Mouse (Mus musculus) intestine, embryonic 16.5 days (tissue): ENCODE results near the gene Socs2. TPM values are rescaled to one million over a fixed set of nuclear protein-coding genes. Genes with fewer than 3 reads are reported as not detected.
A peak's percentile ranks its signal among the peaks of the same experiment; 100 is the strongest.

Source experiments
- ATAC-seq: fragments of 200-750 bp; cut with Nextera tagmentation; 2 replicates; pipeline ENCODE4 v1.8.0; 2017; ENCODE audit warnings: moderate TSS enrichment, moderate library complexity
- H3K27ac ChIP-seq: fragments of 300-500 bp; sonication (generic); 2 replicates; pipeline ENCODE4 v1.5.1; 2014; ENCODE audit warnings: mild to moderate bottlenecking, low read length
- H3K27me3 ChIP-seq: fragments of 300-500 bp; sonication (generic); replicated peaks from 2 replicates; pipeline ENCODE4 v1.6.1; 2014; ENCODE audit warnings: low read length, control low read depth, mixed read lengths; ENCODE audit not compliant: control insufficient read depth, insufficient read depth
- H3K36me3 ChIP-seq: fragments of 300-500 bp; sonication (generic); 2 replicates; pipeline ENCODE4 v1.6.1; 2014; ENCODE audit warnings: low read length, control low read depth; ENCODE audit not compliant: control insufficient read depth, insufficient read depth
- H3K4me1 ChIP-seq: fragments of 300-500 bp; sonication (generic); 2 replicates; pipeline ENCODE4 v1.6.1; 2014; ENCODE audit warnings: low read length, control low read depth, mixed read lengths; ENCODE audit not compliant: control insufficient read depth, insufficient read depth
- H3K4me2 ChIP-seq: fragments of 300-500 bp; sonication (generic); 2 replicates; pipeline ENCODE4 v1.6.1; 2014; ENCODE audit warnings: low read depth, low read length, control low read depth
- H3K4me3 ChIP-seq: fragments of 300-500 bp; sonication (generic); 2 replicates; pipeline ENCODE4 v1.5.1; 2014; ENCODE audit warnings: mild to moderate bottlenecking, low read length
- H3K9ac ChIP-seq: fragments of 300-500 bp; sonication (generic); 2 replicates; pipeline ENCODE4 v1.6.1; 2014; ENCODE audit warnings: low read depth, low read length
- H3K9me3 ChIP-seq: fragments of 300-500 bp; sonication (generic); 2 replicates; pipeline ENCODE4 v1.6.1; 2016; ENCODE audit warnings: low read length, control low read depth; ENCODE audit not compliant: control insufficient read depth
- WGBS: fragments of 180-500 bp; shearing (Covaris S2); extraction: QIAGEN DNeasy Blood & Tissue Kit; methylation state at CpG from one replicate; pipeline ENCODE4 v1.1.7; 2014; 5-methylcytosine and 5-hydroxymethylcytosine counted together
- polyA plus RNA-seq: library from polyadenylated mRNA; unstranded; fragments of >200 nt; fragmentation: Nextera tagmentation; extraction: Ambion mirVana; gene quantifications from 2 replicates; pipeline ENCODE4 v1.2.1, GENCODE M21; 2015

The Socs2 gene
- polyA plus RNA-seq, 1 experiment from 2014 or later = 77.5 TPM

- Histone ChIP-seq H3K4me3 (peak overlapping the region; percentile 65), H3K36me3 (no peaks in the 10 kb centered on the region), H3K9me3 (no peaks in the 10 kb centered on the region), H3K9ac (peak overlapping the region; percentile 76), H3K27ac (peak overlapping the region; percentile 89), H3K27me3 (no peaks in the 10 kb centered on the region), H3K4me2 (peak overlapping the region; percentile 98), H3K4me1 (peaks cover 12% of the 10 kb centered on the region)
- no peak for ATAC-seq
- 1% methylated on average over 59 of the region's 65 CpGs for WGBS
These were observed 2.4 kb downstream of the Socs2 start for GRCm38 (mm10) chr10:95414316-95415158.

- WGBS = 67% methylated on average over 9 of the region's 9 CpGs
- ATAC-seq = peak; percentile 82
- H3K4me2 ChIP-seq = peak overlapping the region; percentile 60
These were observed 5.8 kb downstream of the Socs2 start for GRCm38 (mm10) chr10:95411139-95411538.

GRCm38 (mm10) chr10:95410709-95411108 lies 6.3 kb downstream of the Socs2 start:
- H3K36me3 ChIP-seq = no peaks in the 10 kb centered on the region
- H3K9me3 ChIP-seq = no peaks in the 10 kb centered on the region
- ATAC-seq = peak; percentile 84
- no peaks in the 10 kb centered on the region for H3K27me3 ChIP-seq
- WGBS = 59% methylated on average over 7 of the region's 7 CpGs
- H3K4me2 ChIP-seq = peak overlapping the region; percentile 60
- peaks cover 22% of the 10 kb centered on the region for H3K4me1 ChIP-seq
- H3K27ac ChIP-seq = peak overlapping the region; percentile 96
- peak overlapping the region; percentile 52 for H3K9ac ChIP-seq
- H3K4me3 ChIP-seq = peak overlapping the region; percentile 29

More at GRCm38 (mm10) chr10:95411139-95411538, 5.8 kb downstream of the Socs2 start:
- Histone ChIP-seq H3K9ac (no peak overlapping the region; the same call in 1 of the 2 replicates), H3K4me3 (peak overlapping the region; percentile 29), H3K27ac (peak overlapping the region; percentile 96), H3K27me3 (no peaks in the 10 kb centered on the region), H3K4me1 (peaks cover 22% of the 10 kb centered on the region), H3K9me3 (no peaks in the 10 kb centered on the region), H3K36me3 (no peaks in the 10 kb centered on the region)

- Histone ChIP-seq H3K4me1 (peaks cover 22% of the 10 kb centered on the region), H3K9ac (peak overlapping the region; percentile 52), H3K4me2 (peak overlapping the region; percentile 60), H3K27me3 (no peaks in the 10 kb centered on the region), H3K4me3 (peak overlapping the region; percentile 29), H3K27ac (peak overlapping the region; percentile 96), H3K9me3 (no peaks in the 10 kb centered on the region), H3K36me3 (no peaks in the 10 kb centered on the region)
- 62% methylated on average over 4 of the region's 4 CpGs for WGBS
- peak; percentile 59 for ATAC-seq
These were observed 6.8 kb downstream of the Socs2 start for GRCm38 (mm10) chr10:95410209-95410608.

- no peak overlapping the region for H3K4me3 ChIP-seq
These were observed 7.8 kb downstream of the Socs2 start for GRCm38 (mm10) chr10:95409149-95409548.

GRCm38 (mm10) chr10:95408487-95408886 lies 8.5 kb downstream of the Socs2 start:
- no peaks in the 10 kb centered on the region for H3K27me3 ChIP-seq
- H3K9me3 ChIP-seq = no peaks in the 10 kb centered on the region
- no peaks in the 10 kb centered on the region for H3K36me3 ChIP-seq
- no peak overlapping the region for H3K4me3 ChIP-seq
- 74% methylated on average over 9 of the region's 9 CpGs for whole genome bisulfite sequencing
- ATAC-seq = no peak
- H3K4me2 ChIP-seq = no peak overlapping the region
- peaks cover 18% of the 10 kb centered on the region; the same call in 1 of the 2 replicates for H3K4me1 ChIP-seq
- H3K27ac ChIP-seq = no peak overlapping the region
- H3K9ac ChIP-seq = no peak overlapping the region

More at GRCm38 (mm10) chr10:95409149-95409548, 7.8 kb downstream of the Socs2 start:
- Histone ChIP-seq H3K9me3 (no peaks in the 10 kb centered on the region), H3K9ac (0 out of 2 replicates have a peak overlapping the region, but pooled peaks have one; percentile 2), H3K4me2 (no peak overlapping the region), H3K36me3 (no peaks in the 10 kb centered on the region), H3K27ac (0 out of 2 replicates have a peak overlapping the region, but pooled peaks have one; percentile 75), H3K4me1 (peaks cover 22% of the 10 kb centered on the region), H3K27me3 (no peaks in the 10 kb centered on the region)
- ATAC-seq = no peak
- 87% methylated on average over 7 of the region's 7 CpGs for WGBS

- no peak for ATAC-seq
- Histone ChIP-seq H3K27me3 (no peaks in the 10 kb centered on the region), H3K9ac (no peak overlapping the region), H3K9me3 (no peaks in the 10 kb centered on the region), H3K4me2 (no peak overlapping the region), H3K27ac (no peak overlapping the region), H3K4me1 (peaks cover 18% of the 10 kb centered on the region; the same call in 1 of the 2 replicates), H3K36me3 (no peaks in the 10 kb centered on the region), H3K4me3 (no peak overlapping the region)
- 43% methylated on average over 12 of the region's 12 CpGs for WGBS
These were observed 9.3 kb downstream of the Socs2 start for GRCm38 (mm10) chr10:95407541-95408160.

- 89% methylated on average over 2 of the region's 2 CpGs for WGBS
These were observed 12.2 kb downstream of the Socs2 start for GRCm38 (mm10) chr10:95404774-95405173.

GRCm38 (mm10) chr10:95399689-95400354 lies 17.2 kb downstream of the Socs2 start:
- H3K36me3 ChIP-seq = no peaks in the 10 kb centered on the region
- no peak overlapping the region for H3K27ac ChIP-seq
- H3K4me2 ChIP-seq = no peak overlapping the region
- no peak overlapping the region for H3K4me3 ChIP-seq
- no peak overlapping the region for H3K9ac ChIP-seq
- 48% methylated on average over 13 of the region's 13 CpGs for WGBS
- peaks cover 5% of the 10 kb centered on the region; the same call in 1 of the 2 replicates for H3K4me1 ChIP-seq
- no peaks in the 10 kb centered on the region for H3K27me3 ChIP-seq
- ATAC-seq = no peak
- H3K9me3 ChIP-seq = no peaks in the 10 kb centered on the region

More at GRCm38 (mm10) chr10:95404774-95405173, 12.2 kb downstream of the Socs2 start:
- Histone ChIP-seq H3K9ac (no peak overlapping the region), H3K4me1 (peaks cover 15% of the 10 kb centered on the region; the same call in 1 of the 2 replicates), H3K4me2 (no peak overlapping the region), H3K36me3 (no peaks in the 10 kb centered on the region), H3K9me3 (no peaks in the 10 kb centered on the region), H3K4me3 (no peak overlapping the region), H3K27me3 (no peaks in the 10 kb centered on the region), H3K27ac (no peak overlapping the region)
- no peak for ATAC-seq
